Mouse (Mus musculus) limb, embryonic 11.5 days (tissue): ENCODE results near the gene Lin7a. TPM values are rescaled to one million over a fixed set of nuclear protein-coding genes. Genes with fewer than 3 reads are reported as not detected.
A peak's percentile ranks its signal among the peaks of the same experiment; 100 is the strongest.

Experiments
- ATAC-seq: fragments of 200-750 bp; cut with Nextera tagmentation; 2 replicates; pipeline ENCODE4 v1.8.0; 2017; ENCODE audit warnings: low read depth; ENCODE audit not compliant: insufficient number of reproducible peaks, low FRiP score, low TSS enrichment
- DNase-seq: peaks from one replicate; pipeline ENCODE4 v3.0.0-alpha.2; 2015; ENCODE audit warnings: low spot score
- H3K27ac ChIP-seq: fragments of 300-500 bp; sonication (generic); replicated peaks from 2 replicates; pipeline ENCODE4 v1.5.1; 2014; ENCODE audit warnings: low read depth, mild to moderate bottlenecking, low read length
- H3K27me3 ChIP-seq: fragments of 300-500 bp; sonication (generic); 2 replicates; pipeline ENCODE4 v1.6.1; 2014; ENCODE audit warnings: mild to moderate bottlenecking, low read length, mixed read lengths; ENCODE audit not compliant: control insufficient read depth, insufficient read depth
- H3K36me3 ChIP-seq: fragments of 300-500 bp; sonication (generic); 2 replicates; pipeline ENCODE4 v1.6.1; 2014; ENCODE audit warnings: mild to moderate bottlenecking, low read length, moderate library complexity, mixed read lengths; ENCODE audit not compliant: control insufficient read depth, insufficient read depth
- H3K4me1 ChIP-seq: fragments of 300-500 bp; sonication (generic); 2 replicates; pipeline ENCODE4 v1.6.1; 2014; ENCODE audit warnings: low read length, mixed read lengths; ENCODE audit not compliant: control insufficient read depth, insufficient read depth
- H3K4me2 ChIP-seq: fragments of 300-500 bp; sonication (generic); 2 replicates; pipeline ENCODE4 v1.6.1; 2014; ENCODE audit warnings: low read depth, mild to moderate bottlenecking, moderate library complexity; ENCODE audit not compliant: severe bottlenecking
- H3K4me3 ChIP-seq: fragments of 300-500 bp; sonication (generic); 2 replicates; pipeline ENCODE4 v1.5.1; 2014; ENCODE audit warnings: low read depth, low read length
- H3K9ac ChIP-seq: fragments of 300-500 bp; sonication (generic); 2 replicates; pipeline ENCODE4 v1.6.1; 2014; ENCODE audit warnings: mild to moderate bottlenecking, low read length
- H3K9me3 ChIP-seq: fragments of 300-500 bp; sonication (generic); 2 replicates; pipeline ENCODE4 v1.6.1; 2016; ENCODE audit warnings: low read length; ENCODE audit not compliant: control insufficient read depth
- WGBS: fragments of 180-500 bp; shearing (Covaris S2); extraction: QIAGEN DNeasy Blood & Tissue Kit; methylation state at CpG from one replicate; pipeline ENCODE4 v1.1.7; 2014; 5-methylcytosine and 5-hydroxymethylcytosine counted together
- polyA plus RNA-seq: library from polyadenylated mRNA; unstranded; fragments of >200 nt; fragmentation: Nextera tagmentation; extraction: Ambion mirVana; gene quantifications from 2 replicates; pipeline ENCODE4 v1.2.1, GENCODE M21; 2014

The Lin7a gene
- polyA plus RNA-seq, 1 experiment from 2014 or later: 1.8 TPM

DNA sequence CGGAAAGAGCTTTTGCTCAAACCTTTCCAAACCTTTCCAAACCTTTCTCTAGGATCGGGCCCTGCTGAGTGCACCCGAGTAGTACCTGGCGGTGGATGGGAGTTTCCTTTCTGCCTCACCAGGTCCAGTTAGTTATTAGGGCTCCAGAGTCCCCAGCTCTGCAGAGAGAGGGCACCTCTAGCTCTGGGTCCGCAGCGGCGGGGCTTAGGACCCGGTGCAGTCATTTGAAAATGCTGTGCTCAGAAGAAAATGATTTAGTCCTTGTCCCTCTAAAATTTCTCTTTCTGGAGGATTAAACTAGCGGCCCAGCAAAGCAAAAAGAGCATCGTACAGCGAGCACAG lies 1.3 kb downstream of the Lin7a start:
- ATAC-seq: 0 out of 2 replicates have a peak, but pooled peaks have one; percentile 27
- Histone ChIP-seq H3K4me1 (peaks cover 3% of the 10 kb centered on the region; the same call in 1 of the 2 replicates), H3K9me3 (no peaks in the 10 kb centered on the region), H3K9ac (peak overlapping the region; percentile 58; the same call in 1 of the 2 replicates), H3K27me3 (peaks cover 24% of the 10 kb centered on the region), H3K27ac (no peak overlapping the region), H3K36me3 (no peaks in the 10 kb centered on the region), H3K4me3 (peak overlapping the region; percentile 59), H3K4me2 (peak overlapping the region; percentile 99)
- DNase-seq: no peak
- WGBS: 5% methylated on average over 11 of the region's 11 CpGs

DNA sequence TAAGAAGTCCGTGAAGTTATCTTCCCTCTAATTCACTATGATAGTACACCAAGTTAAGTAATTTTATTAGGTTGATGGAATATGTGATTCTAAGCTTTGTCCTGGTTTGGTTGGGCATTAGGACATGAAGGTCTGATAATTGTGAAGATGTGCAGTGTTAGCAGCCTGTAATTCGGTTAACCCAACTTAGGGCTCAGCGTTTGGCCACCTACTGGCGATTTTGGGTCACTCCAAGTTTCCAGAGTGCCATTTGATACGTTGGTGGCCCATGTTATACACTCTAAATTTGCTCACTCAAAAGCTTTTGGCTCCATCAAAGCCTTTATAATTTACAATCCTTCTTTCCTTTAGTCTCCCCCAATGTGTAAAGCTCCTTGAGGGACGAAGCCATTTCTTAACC lies 2.4 kb downstream of the Lin7a start:
- ATAC-seq (no peak), DNase-seq (no peak)
- 49% methylated on average over 6 of the region's 6 CpGs for WGBS

DNA sequence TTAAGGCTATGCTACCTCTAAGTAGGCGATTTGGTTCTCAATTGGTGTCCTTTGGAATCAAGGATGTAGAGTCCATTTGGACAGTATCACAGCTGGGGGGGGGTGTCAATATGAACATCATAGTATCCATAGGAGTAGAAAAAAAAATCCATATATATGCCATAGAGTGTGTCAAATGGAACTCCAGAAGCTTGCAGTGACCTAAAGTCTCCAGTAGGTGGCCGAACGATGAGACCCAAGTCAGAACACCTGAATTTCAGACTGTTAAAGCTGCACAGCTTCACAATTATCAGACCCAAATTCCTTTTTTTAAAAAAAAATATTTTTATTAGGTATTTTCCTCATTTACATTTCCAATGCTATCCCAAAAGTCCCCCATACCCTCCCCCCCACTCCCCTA lies 3.3 kb downstream of the Lin7a start:
- DNase-seq (peak; percentile 24), ATAC-seq (no peak)
- no peak overlapping the region for H3K9ac ChIP-seq
- 57% methylated on average over 3 of the region's 3 CpGs for WGBS
- no peak overlapping the region for H3K4me2 ChIP-seq
- H3K9me3 ChIP-seq: no peaks in the 10 kb centered on the region
- H3K27me3 ChIP-seq: peaks cover 24% of the 10 kb centered on the region
- peaks cover 3% of the 10 kb centered on the region; the same call in 1 of the 2 replicates for H3K4me1 ChIP-seq
- no peaks in the 10 kb centered on the region for H3K36me3 ChIP-seq
- H3K4me3 ChIP-seq: no peak overlapping the region
- H3K27ac ChIP-seq: no peak overlapping the region

More for the DNA sequence above, 2.4 kb downstream of the Lin7a start:
- Histone ChIP-seq H3K27ac (no peak overlapping the region), H3K4me1 (peaks cover 3% of the 10 kb centered on the region; the same call in 1 of the 2 replicates), H3K4me2 (no peak overlapping the region), H3K9me3 (no peaks in the 10 kb centered on the region), H3K27me3 (peaks cover 24% of the 10 kb centered on the region), H3K9ac (no peak overlapping the region), H3K4me3 (no peak overlapping the region), H3K36me3 (no peaks in the 10 kb centered on the region)

DNA sequence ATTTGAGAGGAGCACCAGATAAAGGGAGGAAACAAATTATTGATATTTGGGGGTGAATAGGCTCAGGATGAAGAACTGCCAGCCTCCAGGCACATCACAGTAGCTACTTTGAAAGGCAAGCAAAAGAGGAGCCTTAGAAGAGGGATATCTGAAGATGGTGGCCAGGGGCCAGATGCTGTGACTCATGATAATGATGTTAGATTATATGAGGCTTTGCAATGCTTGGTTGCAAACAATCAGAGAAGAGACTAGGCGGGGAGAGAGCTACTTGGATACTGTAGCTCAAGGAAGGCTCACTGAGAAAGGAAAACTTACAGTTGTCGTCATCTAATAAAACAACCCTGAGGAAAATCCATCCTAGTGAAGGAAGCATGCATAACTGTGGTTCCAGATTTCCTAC lies 5.2 kb downstream of the Lin7a start:
- Histone ChIP-seq H3K9me3 (no peaks in the 10 kb centered on the region), H3K36me3 (no peaks in the 10 kb centered on the region), H3K27ac (no peak overlapping the region), H3K4me2 (no peak overlapping the region), H3K4me3 (no peak overlapping the region), H3K27me3 (peaks cover 14% of the 10 kb centered on the region), H3K4me1 (peaks cover 3% of the 10 kb centered on the region; the same call in 1 of the 2 replicates), H3K9ac (no peak overlapping the region)
- ATAC-seq (no peak), DNase-seq (no peak)
- 91% methylated on average over 2 of the region's 2 CpGs for WGBS

DNA sequence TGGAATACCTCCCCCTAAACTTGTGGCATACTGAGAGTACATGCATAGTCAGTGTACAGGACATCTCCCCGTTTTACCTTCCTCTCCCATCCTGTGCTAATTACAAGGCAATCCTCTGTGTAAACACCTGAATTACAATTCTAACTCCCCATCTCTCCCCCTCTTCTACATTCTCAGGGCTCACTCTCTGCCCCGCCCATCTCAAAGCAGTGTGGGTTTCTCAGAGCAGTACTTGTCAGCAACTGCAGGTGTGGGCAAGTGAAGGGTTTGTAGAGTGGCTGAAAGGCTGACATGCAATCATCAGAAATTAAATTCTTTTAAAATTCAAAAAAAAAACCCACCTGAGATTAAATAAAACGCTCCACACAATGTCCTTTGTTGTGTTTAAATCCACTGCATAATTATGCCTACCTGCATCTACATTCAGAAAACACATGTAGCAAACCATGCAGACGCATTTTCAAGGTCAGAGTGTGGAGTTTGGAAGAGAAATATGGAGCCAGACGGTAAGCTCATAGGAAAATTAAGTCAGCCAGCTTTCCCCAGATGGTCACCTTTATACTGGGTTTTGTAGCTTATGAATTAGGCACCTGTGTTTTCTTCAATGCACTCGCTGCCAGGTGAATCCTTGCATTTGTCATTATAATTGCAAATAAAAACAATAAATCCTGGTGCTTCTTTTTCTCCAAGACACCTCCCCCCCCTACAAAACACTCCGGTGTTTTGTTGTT lies 22.6 kb downstream of the Lin7a start:
- no peak for DNase-seq
- no peak for ATAC-seq

DNA sequence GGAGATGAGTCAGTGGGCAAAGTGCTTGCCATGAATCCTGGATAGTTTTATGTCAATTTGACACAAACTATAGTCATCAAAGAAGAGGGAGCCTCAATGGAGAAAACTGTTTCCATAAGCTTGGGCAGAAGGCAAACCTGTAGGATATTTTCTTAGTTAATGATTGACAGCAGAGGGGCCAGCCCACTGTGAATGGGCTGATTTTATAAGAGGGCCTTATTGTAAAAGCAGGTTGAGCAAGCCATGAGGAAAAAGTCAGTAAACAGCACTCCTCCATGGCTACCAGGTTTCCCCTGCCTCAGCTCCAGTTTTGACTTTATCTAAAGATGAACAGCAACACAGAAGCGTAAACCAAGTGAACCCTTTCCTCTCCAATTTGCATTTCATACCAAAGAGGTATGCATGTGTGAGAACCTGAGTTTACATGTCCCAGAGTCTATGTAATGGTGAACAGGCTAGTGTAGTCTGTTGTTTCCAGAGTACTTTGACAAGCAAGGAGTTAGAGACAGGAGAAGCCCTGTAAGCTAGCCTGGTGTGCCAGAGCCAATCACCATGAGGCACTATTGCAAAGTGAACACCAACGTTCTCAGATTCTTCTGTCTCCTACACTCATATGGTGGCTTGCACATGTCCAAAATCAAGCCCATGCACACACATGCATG lies 29.2 kb downstream of the Lin7a start:
- Histone ChIP-seq H3K9me3 (no peaks in the 10 kb centered on the region), H3K9ac (no peak overlapping the region), H3K36me3 (no peaks in the 10 kb centered on the region), H3K4me2 (no peak overlapping the region), H3K27ac (no peak overlapping the region), H3K4me3 (no peak overlapping the region), H3K27me3 (no peaks in the 10 kb centered on the region), H3K4me1 (no peaks in the 10 kb centered on the region)
- no peak for DNase-seq
- ATAC-seq: no peak
- WGBS: 77% methylated on average over 2 of the region's 2 CpGs

More for the DNA sequence above, 22.6 kb downstream of the Lin7a start:
- no peak overlapping the region for H3K4me2 ChIP-seq
- no peak overlapping the region for H3K9ac ChIP-seq
- H3K36me3 ChIP-seq: no peaks in the 10 kb centered on the region
- 67% methylated on average over 7 of the region's 7 CpGs for WGBS
- no peak overlapping the region for H3K27ac ChIP-seq
- H3K27me3 ChIP-seq: no peaks in the 10 kb centered on the region
- no peaks in the 10 kb centered on the region for H3K9me3 ChIP-seq
- H3K4me1 ChIP-seq: no peaks in the 10 kb centered on the region
- H3K4me3 ChIP-seq: no peak overlapping the region

DNA sequence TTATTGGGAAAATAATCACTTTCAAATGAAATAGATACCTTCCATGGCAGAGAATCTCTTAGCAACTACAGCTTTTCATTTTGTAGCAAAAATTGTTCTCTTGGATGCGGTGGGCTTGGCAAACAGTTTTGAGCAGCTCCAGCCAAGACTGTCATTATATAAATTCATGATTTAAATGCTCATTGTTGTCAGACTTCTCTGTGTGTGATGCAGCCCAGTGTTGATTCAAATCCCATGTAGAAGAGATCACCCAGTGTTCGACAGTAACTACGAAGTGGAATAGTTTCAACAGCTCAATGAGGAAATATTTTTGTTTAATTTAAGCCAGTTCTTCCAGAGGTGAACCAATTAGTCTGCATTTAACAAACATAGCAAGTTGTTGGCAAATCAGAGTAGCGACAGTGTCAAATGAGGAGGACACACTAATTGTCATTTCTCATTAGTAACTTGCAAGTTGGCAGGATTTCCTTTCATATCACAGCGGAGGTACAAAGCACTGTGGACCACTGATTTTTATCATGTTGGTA lies 39.5 kb downstream of the Lin7a start:
- ATAC-seq (no peak), DNase-seq (no peak)
- no peak overlapping the region for H3K9ac ChIP-seq
- 91% methylated on average over 5 of the region's 5 CpGs for WGBS
- no peak overlapping the region for H3K27ac ChIP-seq
- H3K36me3 ChIP-seq: no peaks in the 10 kb centered on the region
- no peak overlapping the region for H3K4me2 ChIP-seq
- H3K27me3 ChIP-seq: no peaks in the 10 kb centered on the region
- no peak overlapping the region for H3K4me3 ChIP-seq
- H3K4me1 ChIP-seq: no peaks in the 10 kb centered on the region
- no peaks in the 10 kb centered on the region for H3K9me3 ChIP-seq

DNA sequence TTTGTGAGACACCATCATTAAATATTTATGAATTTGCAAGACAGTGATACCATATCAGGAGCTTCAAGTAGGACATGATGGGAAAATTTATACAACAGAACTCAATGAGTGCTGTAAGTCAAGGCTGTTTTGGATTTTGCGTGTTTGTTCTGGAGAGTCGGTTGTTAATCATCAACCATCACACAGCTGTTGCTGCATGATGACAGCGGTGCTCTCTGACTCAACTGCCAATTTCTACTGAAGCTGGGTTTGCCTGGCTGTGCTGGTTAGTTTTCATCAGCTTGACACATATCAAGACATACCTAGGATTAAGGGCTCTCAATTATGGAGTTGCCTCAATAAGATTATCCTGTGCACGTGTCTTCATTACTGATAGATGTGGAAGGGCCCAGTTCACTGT lies 41.1 kb downstream of the Lin7a start:
- no peaks in the 10 kb centered on the region for H3K4me1 ChIP-seq
- H3K4me3 ChIP-seq: no peak overlapping the region
- H3K9ac ChIP-seq: no peak overlapping the region
- DNase-seq (no peak), ATAC-seq (no peak)
- H3K36me3 ChIP-seq: no peaks in the 10 kb centered on the region
- H3K4me2 ChIP-seq: no peak overlapping the region
- no peaks in the 10 kb centered on the region for H3K9me3 ChIP-seq
- H3K27ac ChIP-seq: no peak overlapping the region
- H3K27me3 ChIP-seq: no peaks in the 10 kb centered on the region
- 91% methylated on average over 4 of the region's 4 CpGs for WGBS
